Mouse (Mus musculus): ENCODE measurements around the gene Pmpcb.

- TF ChIP-seq CTCF (conservative IDR thresholded peaks at IDR 0.05; ENCODE audit: insufficient read depth, insufficient read length, low read depth, low read length) (no peak), POLR2A (IDR thresholded peaks at IDR 0.05; ENCODE audit: low read depth, low read length) (no peak)
Observed at GRCm38 (mm10) chr5:21803691-21804188, 66.8 kb downstream of the Pmpcb start.
